Mouse (Mus musculus) lung, embryonic 16.5 days (tissue): Measurements from ENCODE around the gene Unc13c. TPM values are rescaled to one million over a fixed set of nuclear protein-coding genes. Genes with fewer than 3 reads are reported as not detected.

Experiments used
- ATAC-seq: fragments of 200-750 bp; cut with Nextera tagmentation; 2 replicates; pipeline ENCODE4 v1.8.0; 2017; ENCODE audit warnings: low read depth, mild to moderate bottlenecking, moderate library complexity
- H3K27ac ChIP-seq: fragments of 300-500 bp; sonication (generic); 2 replicates; pipeline ENCODE4 v1.5.1; 2014; ENCODE audit warnings: mild to moderate bottlenecking, control low read depth, low read length
- H3K27me3 ChIP-seq: fragments of 300-500 bp; sonication (generic); 2 replicates; pipeline ENCODE4 v1.6.1; 2014; ENCODE audit warnings: low read depth, low read length, mixed read lengths; ENCODE audit not compliant: control insufficient read depth, insufficient read depth
- H3K36me3 ChIP-seq: fragments of 300-500 bp; sonication (generic); 2 replicates; pipeline ENCODE4 v1.6.1; 2014; ENCODE audit warnings: low read length; ENCODE audit not compliant: control insufficient read depth, insufficient read depth
- H3K4me1 ChIP-seq: fragments of 300-500 bp; sonication (generic); replicated peaks from 2 replicates; pipeline ENCODE4 v1.6.1; 2014; ENCODE audit warnings: low read length, mixed read lengths; ENCODE audit not compliant: control insufficient read depth, insufficient read depth
- H3K4me2 ChIP-seq: fragments of 300-500 bp; sonication (generic); 2 replicates; pipeline ENCODE4 v1.6.1; 2014; ENCODE audit warnings: low read depth, low read length, control low read depth
- H3K4me3 ChIP-seq: fragments of 300-500 bp; sonication (generic); 2 replicates; pipeline ENCODE4 v1.5.1; 2014; ENCODE audit warnings: mild to moderate bottlenecking, low read length, control low read depth
- H3K9ac ChIP-seq: fragments of 300-500 bp; sonication (generic); 2 replicates; pipeline ENCODE4 v1.6.1; 2014; ENCODE audit warnings: low read length, control low read depth
- H3K9me3 ChIP-seq: fragments of 300-500 bp; sonication (generic); 2 replicates; pipeline ENCODE4 v1.6.1; 2016; ENCODE audit warnings: low read length; ENCODE audit not compliant: control insufficient read depth
- WGBS: fragments of 180-500 bp; shearing (Covaris S2); extraction: QIAGEN DNeasy Blood & Tissue Kit; methylation state at CpG from one replicate; pipeline ENCODE4 v1.1.7; 2014; 5-methylcytosine and 5-hydroxymethylcytosine counted together
- polyA plus RNA-seq: library from polyadenylated mRNA; unstranded; fragments of >200 nt; fragmentation: Nextera tagmentation; extraction: Ambion mirVana; gene quantifications from 2 replicates; pipeline ENCODE4 v1.2.1, GENCODE M21; 2015

The Unc13c gene
- polyA plus RNA-seq, 1 experiment from 2014 or later: 0.18 TPM

DNA sequence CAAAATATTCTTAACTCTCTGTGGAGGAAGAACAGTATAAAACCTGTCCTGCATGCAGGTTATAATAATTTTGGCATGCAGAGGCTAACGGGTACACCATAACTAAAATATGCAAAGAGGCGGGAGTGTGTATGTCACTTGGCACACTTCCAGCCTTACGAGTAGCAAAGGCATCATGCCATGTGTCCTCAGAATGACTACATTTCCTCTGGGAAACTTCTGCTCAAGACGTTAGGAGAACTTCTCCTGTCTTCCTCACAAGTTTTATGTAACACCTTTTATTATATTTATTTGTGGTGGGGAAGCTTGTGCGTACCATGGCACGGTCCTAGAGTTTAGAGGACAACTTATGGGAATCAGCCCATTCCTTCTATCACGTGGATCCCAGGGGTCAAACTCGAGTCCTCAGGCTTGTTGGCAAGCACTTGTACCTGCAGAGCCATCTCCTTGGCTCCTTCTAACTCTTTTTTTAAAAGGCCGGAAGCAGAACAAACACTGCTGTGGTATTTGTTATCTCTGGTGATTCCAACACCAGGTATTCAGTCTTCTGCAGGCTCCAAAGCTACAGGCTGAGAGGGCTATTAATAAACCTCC, 3.3 kb downstream of the Unc13c start:
- Histone ChIP-seq H3K4me1 (peaks cover 10% of the 10 kb centered on the region; the same call in 1 of the 2 replicates), H3K4me2 (no peak overlapping the region), H3K4me3 (no peak overlapping the region), H3K36me3 (no peaks in the 10 kb centered on the region), H3K27ac (no peak overlapping the region), H3K9me3 (no peaks in the 10 kb centered on the region), H3K9ac (no peak overlapping the region), H3K27me3 (peaks cover 3% of the 10 kb centered on the region; the same call in 1 of the 2 replicates)
- WGBS: 21% methylated on average over 9 of the region's 9 CpGs
- ATAC-seq: no peak

DNA sequence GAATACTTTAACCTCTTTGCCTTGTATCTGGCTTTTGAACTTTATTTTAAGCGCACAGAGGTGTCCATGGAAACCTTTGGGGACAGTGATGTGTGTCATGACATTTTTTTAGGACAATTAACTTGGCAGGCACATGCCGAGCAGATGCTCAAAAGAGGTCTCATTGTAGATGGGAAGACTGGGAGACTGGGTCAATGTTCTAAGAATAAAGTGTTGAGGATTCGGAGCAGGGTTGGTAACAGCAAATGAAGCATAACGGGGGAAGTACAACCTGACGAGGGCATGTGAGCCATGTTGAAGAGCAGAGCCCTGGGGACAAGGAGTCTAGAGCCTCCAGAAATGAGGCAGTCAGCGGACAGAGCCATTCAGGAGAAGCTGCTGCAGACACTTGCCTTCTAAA, 6.3 kb downstream of the Unc13c start:
- WGBS: 83% methylated on average over 6 of the region's 6 CpGs
- no peak overlapping the region for H3K9ac ChIP-seq
- H3K27me3 ChIP-seq: no peaks in the 10 kb centered on the region
- peaks cover 6% of the 10 kb centered on the region; the same call in 1 of the 2 replicates for H3K4me1 ChIP-seq
- no peaks in the 10 kb centered on the region for H3K9me3 ChIP-seq
- H3K27ac ChIP-seq: no peak overlapping the region
- H3K4me3 ChIP-seq: no peak overlapping the region
- no peaks in the 10 kb centered on the region for H3K36me3 ChIP-seq
- H3K4me2 ChIP-seq: no peak overlapping the region
- ATAC-seq: no peak

DNA sequence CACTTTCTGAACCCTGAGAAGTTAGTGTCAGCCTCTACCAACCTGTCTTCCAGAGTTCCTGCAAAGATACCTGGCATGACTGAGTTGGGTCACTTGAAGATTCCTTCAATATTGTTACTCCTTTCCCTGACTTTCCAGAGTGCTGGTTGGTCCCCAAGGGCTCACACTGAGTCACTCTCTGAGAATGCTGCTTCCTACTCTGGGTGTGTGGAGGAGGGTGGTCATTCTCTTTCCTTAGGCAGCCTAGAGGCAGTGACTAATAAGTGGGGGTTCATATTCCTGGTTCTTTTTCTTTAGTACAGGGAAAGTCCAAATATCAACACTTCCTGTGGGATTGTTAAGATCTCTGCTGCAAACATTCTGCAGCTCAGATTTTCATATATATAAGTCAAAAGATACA, 16.4 kb downstream of the Unc13c start:
- Histone ChIP-seq H3K9ac (no peak overlapping the region), H3K4me3 (no peak overlapping the region), H3K9me3 (no peaks in the 10 kb centered on the region), H3K4me1 (no peaks in the 10 kb centered on the region), H3K36me3 (no peaks in the 10 kb centered on the region), H3K27me3 (no peaks in the 10 kb centered on the region), H3K4me2 (no peak overlapping the region), H3K27ac (no peak overlapping the region)
- no peak for ATAC-seq

DNA sequence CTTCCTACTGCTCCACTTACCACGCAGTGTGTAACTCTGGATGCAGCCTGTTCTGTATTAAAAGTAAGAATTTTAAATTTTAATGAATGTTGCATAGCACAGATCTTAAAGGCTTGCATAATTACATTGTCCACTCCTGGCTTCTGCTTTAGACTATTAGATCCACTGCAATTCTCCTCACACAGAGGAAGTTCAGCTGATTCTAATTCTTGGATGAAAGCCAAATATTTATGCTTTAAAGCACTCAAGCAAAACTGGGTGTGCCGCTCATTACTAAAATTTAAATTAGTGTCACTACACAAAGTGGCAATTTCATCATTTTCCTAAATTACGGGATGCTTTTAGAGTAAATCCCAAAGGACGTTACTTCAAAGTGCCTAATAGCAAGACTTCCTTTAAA, 17.2 kb downstream of the Unc13c start:
- H3K36me3 ChIP-seq: no peaks in the 10 kb centered on the region
- no peak overlapping the region for H3K27ac ChIP-seq
- H3K27me3 ChIP-seq: no peaks in the 10 kb centered on the region
- no peak for ATAC-seq
- no peak overlapping the region for H3K4me2 ChIP-seq
- H3K4me3 ChIP-seq: no peak overlapping the region
- no peaks in the 10 kb centered on the region for H3K4me1 ChIP-seq
- WGBS: 72% methylated on average over 4 of the region's 4 CpGs
- no peaks in the 10 kb centered on the region for H3K9me3 ChIP-seq
- no peak overlapping the region for H3K9ac ChIP-seq

DNA sequence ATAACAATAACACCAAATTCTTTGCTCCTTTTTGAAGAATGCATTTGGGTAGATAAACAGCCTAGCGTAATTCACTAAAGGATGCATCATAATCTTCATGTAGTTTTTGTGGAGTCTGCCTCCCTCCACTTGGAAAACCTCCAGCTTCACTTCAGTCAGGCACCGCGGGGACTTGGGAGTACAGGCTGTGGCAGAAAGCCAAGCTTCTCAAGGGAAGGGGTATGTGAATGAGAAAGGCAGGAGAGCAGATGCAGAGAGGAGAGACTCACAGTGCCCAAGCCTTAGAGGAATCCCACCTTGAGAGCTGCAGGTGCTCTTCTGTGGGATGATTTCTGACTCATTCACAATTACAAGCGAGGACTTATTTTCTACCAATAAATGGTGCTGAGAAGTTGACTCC, 33.9 kb downstream of the Unc13c start:
- H3K4me3 ChIP-seq: no peak overlapping the region
- 36% methylated on average over 4 of the region's 4 CpGs for WGBS
- H3K27ac ChIP-seq: no peak overlapping the region
- H3K27me3 ChIP-seq: no peaks in the 10 kb centered on the region
- H3K4me1 ChIP-seq: no peaks in the 10 kb centered on the region
- peak; percentile 59; the same call in 1 of the 2 replicates for ATAC-seq
- H3K9ac ChIP-seq: no peak overlapping the region
- no peaks in the 10 kb centered on the region for H3K9me3 ChIP-seq
- H3K4me2 ChIP-seq: no peak overlapping the region
- H3K36me3 ChIP-seq: no peaks in the 10 kb centered on the region

DNA sequence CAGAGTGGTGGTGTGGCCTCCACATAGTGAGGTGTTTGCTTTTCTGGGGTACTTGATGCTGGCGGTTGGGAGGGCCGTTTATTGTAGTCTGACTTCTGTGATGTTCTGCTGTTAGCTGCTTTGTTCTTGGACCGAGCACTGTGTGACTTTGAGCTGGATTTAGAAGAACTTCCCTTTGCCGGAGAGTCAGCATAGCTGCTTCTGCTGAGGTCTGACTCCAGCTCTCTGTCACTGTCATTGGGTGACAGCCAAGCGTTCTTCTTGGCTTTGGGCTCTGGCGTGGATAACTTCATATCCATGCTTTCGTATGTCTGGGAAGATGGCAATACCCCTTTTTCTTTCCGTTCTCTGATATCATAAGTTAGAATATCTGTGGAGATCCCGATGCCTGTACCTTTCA, 36.8 kb downstream of the Unc13c start:
- H3K27me3 ChIP-seq: no peaks in the 10 kb centered on the region
- no peak overlapping the region for H3K4me2 ChIP-seq
- H3K4me3 ChIP-seq: no peak overlapping the region
- H3K9me3 ChIP-seq: no peaks in the 10 kb centered on the region
- WGBS: 78% methylated on average over 9 of the region's 9 CpGs
- ATAC-seq: no peak
- H3K9ac ChIP-seq: no peak overlapping the region
- H3K27ac ChIP-seq: no peak overlapping the region
- H3K36me3 ChIP-seq: no peaks in the 10 kb centered on the region
- H3K4me1 ChIP-seq: no peaks in the 10 kb centered on the region

DNA sequence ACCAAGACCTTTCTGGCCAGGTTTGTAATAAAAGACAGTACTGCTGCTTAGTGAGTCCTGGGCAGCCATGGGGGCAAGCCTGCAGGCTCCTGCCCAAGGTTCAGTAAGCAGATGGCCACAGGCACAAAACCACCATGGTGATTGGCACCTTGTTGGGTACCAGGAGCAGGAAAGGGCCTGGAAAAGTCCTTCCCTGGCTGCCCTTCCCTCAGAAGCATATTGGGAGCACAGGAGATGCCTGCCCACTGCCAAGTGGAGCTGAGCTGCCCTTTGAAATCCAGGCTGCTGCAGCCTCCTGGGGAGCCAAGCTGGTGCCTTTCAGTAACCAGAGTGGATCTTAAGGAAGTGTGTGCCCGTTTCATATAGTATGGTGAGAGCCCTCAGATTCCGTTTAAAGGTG, 41.5 kb downstream of the Unc13c start:
- no peak overlapping the region for H3K4me2 ChIP-seq
- no peaks in the 10 kb centered on the region for H3K9me3 ChIP-seq
- H3K9ac ChIP-seq: no peak overlapping the region
- ATAC-seq: no peak
- no peak overlapping the region for H3K4me3 ChIP-seq
- no peaks in the 10 kb centered on the region for H3K27me3 ChIP-seq
- WGBS: 72% methylated on average over 2 of the region's 2 CpGs
- no peaks in the 10 kb centered on the region for H3K4me1 ChIP-seq
- H3K27ac ChIP-seq: no peak overlapping the region
- no peaks in the 10 kb centered on the region for H3K36me3 ChIP-seq

DNA sequence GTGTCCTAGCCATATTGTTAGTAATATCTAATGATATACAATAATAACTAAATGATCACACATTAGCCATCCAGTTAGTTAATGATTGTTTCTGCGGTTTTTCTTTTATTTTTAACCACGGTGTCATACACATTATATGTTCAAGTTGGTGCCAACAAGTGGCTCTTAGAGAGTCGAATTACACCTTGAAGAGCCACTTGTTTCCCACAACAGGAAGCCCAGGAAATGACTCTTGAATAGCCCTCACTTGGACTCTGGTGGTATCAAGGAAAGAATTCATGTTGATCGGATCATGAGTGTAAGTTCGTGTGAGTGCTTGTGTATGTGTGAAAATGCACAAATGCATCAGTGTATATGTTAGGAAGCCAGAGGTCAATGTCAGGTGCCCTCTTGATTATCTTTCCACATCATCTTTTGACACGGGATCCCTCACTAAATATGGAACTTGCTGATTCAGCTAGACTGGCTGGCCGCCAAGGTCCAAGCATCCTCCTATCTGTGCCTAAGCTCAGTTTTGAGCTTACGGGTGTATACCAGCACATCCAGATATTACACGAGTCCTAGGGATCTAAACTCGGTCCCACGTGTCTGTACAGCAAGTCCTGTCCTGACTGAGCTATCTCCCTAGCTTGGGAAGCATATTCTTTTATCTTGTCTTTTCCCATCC, 46.2 kb downstream of the Unc13c start:
- no peaks in the 10 kb centered on the region for H3K9me3 ChIP-seq
- H3K4me1 ChIP-seq: no peaks in the 10 kb centered on the region
- H3K4me2 ChIP-seq: no peak overlapping the region
- no peaks in the 10 kb centered on the region for H3K36me3 ChIP-seq
- WGBS: 58% methylated on average over 11 of the region's 11 CpGs
- no peak for ATAC-seq
- no peak overlapping the region for H3K27ac ChIP-seq
- no peak overlapping the region for H3K9ac ChIP-seq
- H3K27me3 ChIP-seq: no peaks in the 10 kb centered on the region
- H3K4me3 ChIP-seq: no peak overlapping the region

DNA sequence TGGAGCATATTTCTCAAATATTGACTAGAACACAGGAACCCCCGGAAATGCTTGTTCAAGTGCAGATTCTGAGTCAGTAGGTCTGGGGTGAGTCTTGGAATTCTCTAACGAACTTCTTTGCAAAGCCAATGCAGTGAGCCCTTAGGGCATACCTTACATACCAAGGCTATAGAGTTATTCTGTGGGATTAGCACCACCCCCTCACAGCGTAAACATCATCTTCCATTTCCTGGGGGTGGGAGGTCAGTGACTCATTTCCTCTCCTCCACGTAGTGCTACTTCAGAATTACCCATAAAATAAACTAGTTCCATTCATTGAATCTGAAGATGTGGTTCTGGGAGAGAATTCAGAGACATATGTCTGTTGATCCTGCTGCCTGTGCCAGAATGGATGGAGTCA, 62.8 kb downstream of the Unc13c start:
- Histone ChIP-seq H3K27me3 (no peaks in the 10 kb centered on the region), H3K9ac (no peak overlapping the region), H3K4me3 (no peak overlapping the region), H3K4me2 (no peak overlapping the region), H3K9me3 (no peaks in the 10 kb centered on the region), H3K36me3 (no peaks in the 10 kb centered on the region), H3K4me1 (no peaks in the 10 kb centered on the region), H3K27ac (no peak overlapping the region)
- WGBS: 39% methylated on average over 4 of the region's 4 CpGs
- ATAC-seq: no peak
